Mouse (Mus musculus) olfactory bulb, adult 2 months (tissue): ENCODE results near the gene Grn. TPM values are rescaled to one million over a fixed set of nuclear protein-coding genes. Genes with fewer than 3 reads are reported as not detected.

Experiments
- H3K27ac ChIP-seq: fragments of 200-500 bp; 2 replicates; pipeline ENCODE4 v1.5.1; 2012; ENCODE audit warnings: low read depth, low read length; ENCODE audit not compliant: insufficient read depth
- H3K4me1 ChIP-seq: fragments of 200-500 bp; 2 replicates; pipeline ENCODE4 v1.6.1; 2012; ENCODE audit warnings: low read length; ENCODE audit not compliant: control insufficient read depth, insufficient read depth
- H3K4me3 ChIP-seq: fragments of 200-500 bp; 2 replicates; pipeline ENCODE4 v1.5.1; 2012; ENCODE audit warnings: mild to moderate bottlenecking, low read depth, low read length, moderate library complexity; ENCODE audit not compliant: insufficient read depth
- CTCF ChIP-seq: fragments of 200-500 bp; IDR thresholded peaks from 2 replicates; pipeline ENCODE4 v1.5.1; 2012; ENCODE audit warnings: low read depth, mild to moderate bottlenecking, low read length, moderate library complexity; ENCODE audit not compliant: insufficient read depth
- POLR2A ChIP-seq: fragments of 200-500 bp; IDR thresholded peaks from 2 replicates; pipeline ENCODE4 v1.6.1; 2012; ENCODE audit warnings: mild to moderate bottlenecking, low read depth, low read length, moderate library complexity; ENCODE audit not compliant: insufficient read depth
- WGBS: fragments of 180-500 bp; shearing (Covaris S2); methylation state at CpG from one replicate; pipeline ENCODE4 v1.1.7; 2018; 5-methylcytosine and 5-hydroxymethylcytosine counted together
- polyA plus RNA-seq: library from polyadenylated mRNA; stranded (reverse); fragments of >200 nt; gene quantifications from 2 replicates; pipeline ENCODE4 v1.2.4, GENCODE M21; 2012; ENCODE audit warnings: low replicate concordance; ENCODE audit not compliant: missing spikeins, insufficient read depth, insufficient read length

The Grn gene
- polyA plus RNA-seq, 1 experiment: not detected

DNA sequence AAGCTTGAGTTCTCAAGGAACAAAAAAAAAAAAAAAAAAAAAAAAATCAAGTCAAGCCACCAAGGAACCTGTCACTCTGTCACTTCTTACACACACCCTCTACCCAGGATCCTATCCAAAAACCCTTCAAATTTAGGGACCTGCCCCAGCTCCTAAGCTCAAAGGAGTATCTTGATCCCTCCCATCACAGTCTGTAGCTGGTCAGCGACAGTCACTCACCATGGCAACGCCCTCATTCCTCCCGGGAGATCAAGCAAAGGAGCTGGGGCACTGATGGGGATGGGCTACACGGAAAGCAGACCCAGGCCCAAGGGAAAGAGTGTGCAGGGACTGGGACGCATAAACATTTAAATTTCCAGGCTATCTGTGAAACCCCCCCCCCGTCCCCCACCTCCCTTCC lies 14.7 kb downstream of the Grn start:
- Histone ChIP-seq H3K4me3 (no peak overlapping the region), H3K4me1 (peaks cover 43% of the 10 kb centered on the region), H3K27ac (no peak overlapping the region)
- WGBS: 26% methylated on average over 6 of the region's 6 CpGs
- TF ChIP-seq CTCF (no peak), POLR2A (no peak)

DNA sequence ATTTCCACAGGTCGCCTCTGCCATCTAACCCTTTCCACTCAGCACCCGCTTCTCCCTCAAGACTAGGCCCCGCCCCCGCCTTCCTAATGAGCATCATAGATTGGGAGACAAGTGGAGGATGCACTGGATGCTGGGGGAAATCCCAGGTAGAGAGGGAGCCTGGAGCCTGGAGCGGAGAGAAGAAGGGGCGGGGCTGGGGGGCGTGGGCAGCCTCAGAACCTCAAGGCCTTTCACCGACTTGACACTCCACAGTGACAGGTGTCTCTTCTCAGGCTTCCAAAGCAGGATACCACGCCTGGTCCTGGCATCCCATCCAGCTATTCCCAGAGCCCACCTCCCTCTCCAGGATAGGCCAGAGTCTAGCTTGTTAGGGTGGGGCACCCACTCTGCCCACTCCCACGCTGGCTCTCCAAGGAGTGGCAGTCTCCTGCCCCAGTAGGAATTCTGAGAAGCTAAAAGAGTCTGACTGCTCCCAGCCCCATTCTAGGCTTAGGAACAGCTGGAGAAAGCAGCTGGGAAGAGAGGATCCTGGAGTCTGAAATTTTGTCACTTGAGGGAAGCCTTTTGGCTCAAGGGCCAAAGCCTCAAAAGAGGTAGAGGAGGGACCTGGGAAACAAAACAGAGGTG lies 15.3 kb downstream of the Grn start:
- 13% methylated on average over 10 of the region's 10 CpGs for WGBS
- Histone ChIP-seq H3K4me3 (peak overlapping the region; percentile 94), H3K4me1 (peaks cover 43% of the 10 kb centered on the region), H3K27ac (peak overlapping the region; percentile 47; the same call in 1 of the 2 replicates)
- TF ChIP-seq POLR2A (no peak), CTCF (no peak)

DNA sequence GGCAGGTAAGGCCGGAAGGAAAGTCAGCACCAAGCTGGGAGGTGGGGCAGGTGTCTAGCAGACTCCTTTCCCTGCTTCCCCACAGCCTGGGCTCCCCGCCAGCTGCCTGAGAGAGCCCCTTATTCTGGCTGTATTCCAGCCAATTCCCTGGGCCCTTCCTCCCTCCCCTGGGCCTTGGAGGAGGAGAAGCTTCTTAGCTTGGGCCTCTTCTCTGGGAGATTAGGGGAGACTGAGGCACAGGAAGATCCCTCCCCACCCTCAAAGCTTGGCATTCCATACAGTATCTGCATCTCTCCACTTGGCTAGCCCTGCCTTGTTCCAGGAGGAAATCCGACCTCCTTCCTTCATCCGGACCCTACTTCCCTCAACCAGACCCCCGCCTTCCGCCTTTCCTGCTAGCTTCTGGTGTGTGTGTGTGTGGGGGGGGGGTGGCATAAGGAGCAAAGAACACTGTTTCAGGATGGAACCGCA lies 15.8 kb downstream of the Grn start:
- peak overlapping the region; percentile 47 for H3K27ac ChIP-seq
- H3K4me1 ChIP-seq: peaks cover 43% of the 10 kb centered on the region
- no peak for TF ChIP-seq CTCF
- peak overlapping the region; percentile 94 for H3K4me3 ChIP-seq
- 4% methylated on average over 7 of the region's 7 CpGs for WGBS

DNA sequence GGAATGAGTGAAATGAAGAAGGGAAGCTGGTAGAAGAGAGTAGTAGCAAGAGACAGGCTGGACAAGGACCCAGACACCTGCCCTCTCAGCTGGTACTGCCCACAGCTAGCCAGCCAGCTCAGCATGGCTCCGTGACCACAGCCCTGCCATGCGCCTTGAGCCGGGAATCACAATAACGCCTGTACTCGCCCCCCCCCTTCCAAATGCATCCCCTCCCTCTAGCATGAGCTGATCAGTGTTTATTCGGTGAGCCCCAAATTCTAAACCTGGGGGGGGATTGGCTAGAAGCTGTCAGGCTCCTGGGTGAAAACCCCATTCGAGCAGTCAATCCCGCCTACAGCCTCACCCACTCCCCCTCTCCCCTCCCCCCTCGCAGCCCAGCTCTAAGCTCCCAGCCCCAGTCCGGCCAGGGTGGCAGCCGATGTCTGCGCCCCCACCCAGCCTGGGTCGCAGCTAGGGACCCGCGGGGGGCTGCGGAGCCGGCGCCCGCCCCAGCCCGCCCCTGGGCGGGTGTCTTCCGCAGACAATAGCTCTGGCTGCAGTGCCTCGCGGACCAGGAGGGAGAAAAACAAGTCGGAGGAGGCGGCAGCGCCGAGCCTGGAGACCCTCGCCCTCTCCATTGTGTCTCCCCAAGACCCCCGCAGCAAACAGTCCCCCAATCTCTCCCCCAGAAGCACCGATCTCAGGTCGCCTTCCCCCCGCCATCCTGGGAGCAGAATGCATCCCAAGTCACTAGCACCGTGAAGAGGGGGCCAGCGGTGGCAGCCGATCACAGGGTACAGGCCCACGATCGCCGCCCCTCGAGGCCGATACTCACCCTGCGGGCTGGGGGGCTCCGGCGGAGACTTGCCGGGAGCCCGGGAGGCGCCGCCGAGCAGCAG lies 16.7 kb downstream of the Grn start:
- peak overlapping the region; percentile 94 for H3K4me3 ChIP-seq

DNA sequence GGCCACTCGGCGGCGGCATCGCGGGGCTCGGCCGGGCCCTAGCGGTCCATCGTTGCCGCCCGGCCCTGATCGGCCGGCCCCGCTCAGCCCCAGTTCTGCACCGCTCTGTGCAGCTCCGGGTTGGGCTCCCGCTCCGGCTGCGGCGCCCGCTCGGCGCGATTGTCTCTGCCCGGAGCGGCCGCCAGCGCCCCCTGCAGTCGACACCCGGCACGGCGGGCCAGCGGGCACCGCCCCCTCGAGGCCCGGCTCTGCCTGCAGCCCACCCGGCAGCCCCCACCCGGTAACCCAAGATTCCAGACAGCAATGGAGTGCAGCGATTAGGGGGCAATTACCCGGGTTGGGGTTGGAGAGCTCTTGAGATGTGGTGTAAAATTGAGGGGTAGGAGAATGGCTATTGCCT lies 17.4 kb downstream of the Grn start, which contains the start of gene Fam171a2:
Gene Fam171a2, minus strand, starts transcription at position 186 of the 400 bp plus-strand sequence.
- H3K27ac ChIP-seq: peak within 1 kb of the TSS; percentile 89
- H3K4me3 ChIP-seq: peak within 1 kb of the TSS; percentile 94
- peak; percentile 86 for TF ChIP-seq POLR2A
- peak; percentile 96 for TF ChIP-seq CTCF
- under 1% methylated on average over 37 of the region's 40 CpGs for WGBS
- peaks cover 43% of the 10 kb centered on the region for H3K4me1 ChIP-seq

More for the DNA sequence above, 16.7 kb downstream of the Grn start:
- Histone ChIP-seq H3K27ac (peak overlapping the region; percentile 89), H3K4me1 (peaks cover 43% of the 10 kb centered on the region)
- WGBS: under 1% methylated on average over 49 of the region's 49 CpGs
- TF ChIP-seq POLR2A: 0 out of 2 replicates have a peak, but pooled peaks have one; percentile 16
- TF ChIP-seq CTCF: no peak

DNA sequence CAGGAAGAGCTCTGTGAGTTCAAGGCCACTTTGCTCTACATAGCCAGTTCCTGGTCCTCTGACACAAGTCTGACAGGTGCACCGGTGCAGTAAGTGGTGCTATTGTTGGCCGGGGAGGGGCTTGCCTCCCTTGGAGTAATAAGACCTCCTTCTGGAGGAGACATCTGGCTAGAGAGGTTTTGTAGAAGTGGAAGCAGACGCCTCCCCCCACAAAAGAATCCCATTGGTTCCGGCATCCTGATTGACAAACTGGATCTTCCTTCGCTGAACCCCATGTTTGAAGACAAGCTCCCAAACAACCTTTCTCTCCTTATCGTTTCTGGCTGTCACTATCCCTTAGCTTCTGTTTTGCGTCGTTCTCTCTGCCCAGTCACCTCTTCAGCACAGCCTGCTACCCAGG lies 18.2 kb downstream of the Grn start:
- no peak for TF ChIP-seq CTCF
- TF ChIP-seq POLR2A: no peak
- no peak overlapping the region for H3K27ac ChIP-seq

DNA sequence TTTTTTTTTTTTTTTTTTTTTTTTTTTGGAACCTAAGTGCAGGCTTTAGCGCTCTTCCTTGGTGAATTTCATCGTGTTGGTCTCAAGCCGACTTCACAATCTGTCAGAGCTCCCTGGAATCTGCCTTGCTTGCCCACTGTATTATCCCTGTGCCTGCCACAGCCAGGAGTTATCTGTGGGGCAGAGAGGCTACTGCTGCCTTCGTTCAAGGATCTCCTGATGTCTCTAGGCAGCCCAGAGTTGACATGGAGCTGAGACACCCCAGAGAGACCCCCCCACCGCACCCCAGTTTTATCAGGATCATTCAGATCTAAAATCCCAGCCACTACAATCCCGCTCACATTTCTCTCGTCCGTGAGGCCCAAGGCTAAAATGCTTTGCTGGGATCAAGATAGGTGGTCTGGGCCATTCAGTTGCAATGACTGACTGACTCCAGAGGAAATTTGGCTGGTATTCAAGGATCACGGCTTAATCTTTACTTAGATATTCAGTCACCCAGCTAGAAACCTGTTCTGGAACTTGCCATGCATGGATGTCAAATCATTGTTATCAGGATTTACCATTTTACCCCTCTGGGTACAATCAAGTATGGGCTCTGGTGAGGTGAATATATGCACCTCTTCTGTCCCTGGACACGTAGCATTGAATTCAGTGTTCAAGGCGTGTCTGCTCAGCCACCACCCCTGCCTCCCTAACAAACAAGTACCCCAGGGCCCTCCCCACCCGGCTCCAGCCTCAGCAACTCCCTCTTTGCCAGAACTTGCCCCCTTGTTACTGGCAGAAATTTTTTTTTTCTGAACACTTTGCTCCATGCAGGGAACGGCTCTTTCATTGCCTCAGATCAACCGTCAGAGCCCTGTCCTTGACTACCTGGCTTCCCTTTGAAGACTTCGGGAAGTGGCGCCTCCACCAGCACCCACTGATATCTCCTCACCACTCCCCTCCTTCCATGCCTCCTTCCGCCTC lies 19.2 kb downstream of the Grn start:
- TF ChIP-seq CTCF: no peak
- no peak for TF ChIP-seq POLR2A
- H3K4me1 ChIP-seq: peaks cover 36% of the 10 kb centered on the region
- H3K4me3 ChIP-seq: no peak overlapping the region
- H3K27ac ChIP-seq: no peak overlapping the region
- 62% methylated on average over 17 of the region's 17 CpGs for WGBS

More for the DNA sequence above, 18.2 kb downstream of the Grn start:
- WGBS: 11% methylated on average over 8 of the region's 8 CpGs
- no peak overlapping the region for H3K4me3 ChIP-seq
- H3K4me1 ChIP-seq: peaks cover 43% of the 10 kb centered on the region

DNA sequence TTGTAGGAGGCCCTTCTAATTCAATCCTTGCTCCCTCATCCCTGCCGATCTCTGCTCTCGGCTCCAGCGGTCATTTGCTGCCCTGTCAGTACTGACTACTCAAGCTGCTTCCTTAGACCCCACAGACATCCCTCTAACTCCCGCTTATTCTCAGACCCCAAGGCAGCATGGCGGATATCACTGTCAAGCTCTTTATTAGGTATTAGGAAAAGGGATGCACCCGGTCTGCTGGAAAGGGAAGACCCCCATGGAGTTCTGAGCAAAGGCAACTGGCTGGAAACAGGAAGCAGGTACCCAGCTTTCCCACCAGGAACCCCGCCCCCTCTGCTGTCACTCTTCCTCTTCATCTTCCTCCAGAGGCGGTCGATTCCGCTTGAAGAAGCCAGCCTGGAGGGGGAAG lies 23.0 kb downstream of the Grn start:
- Histone ChIP-seq H3K27ac (no peak overlapping the region), H3K4me1 (peaks cover 23% of the 10 kb centered on the region), H3K4me3 (no peak overlapping the region)
- TF ChIP-seq POLR2A: no peak
- TF ChIP-seq CTCF: no peak
- 50% methylated on average over 10 of the region's 10 CpGs for WGBS
